Mouse (Mus musculus): ENCODE measurements around the gene Ak7. TPM values are rescaled to one million over a fixed set of nuclear protein-coding genes. Genes with fewer than 3 reads are reported as not detected.
A peak's percentile ranks its signal among the peaks of the same experiment; 100 is the strongest.

The Ak7 gene
- polyA plus RNA-seq, 1 experiment from 2014 or later, result 0.50 TPM

- 79% methylated on average over 3 of the region's 3 CpGs for WGBS
- Histone ChIP-seq H3K9me3 (no peaks in the 10 kb centered on the region), H3K27ac (replicated peaks) (no peak overlapping the region), H3K27me3 (no peaks in the 10 kb centered on the region), H3K4me2 (replicated peaks) (no peak overlapping the region), H3K4me1 (0 out of 2 replicates have a peak, but pooled peaks cover 3% of the 10 kb centered on the region), H3K4me3 (no peak overlapping the region), H3K36me3 (no peaks in the 10 kb centered on the region), H3K9ac (replicated peaks) (no peak overlapping the region)
- no peak for ATAC-seq (ENCODE audit: low FRiP score, low read depth)
Measured at GRCm38 (mm10) chr12:105761629-105762028, 55.9 kb downstream of the Ak7 start.

- Histone ChIP-seq H3K9ac (replicated peaks) (no peak overlapping the region), H3K9me3 (no peaks in the 10 kb centered on the region), H3K4me2 (replicated peaks) (no peak overlapping the region), H3K4me1 (no peaks in the 10 kb centered on the region), H3K36me3 (no peaks in the 10 kb centered on the region), H3K4me3 (no peak overlapping the region), H3K27ac (replicated peaks) (no peak overlapping the region), H3K27me3 (no peaks in the 10 kb centered on the region)
- 77% methylated on average over 10 of the region's 10 CpGs for WGBS
- no peak for ATAC-seq (ENCODE audit: low FRiP score, low read depth)
Measured at GRCm38 (mm10) chr12:105769700-105770099, 63.9 kb downstream of the Ak7 start.

- no peak for ATAC-seq (ENCODE audit: low FRiP score, low read depth)
- Histone ChIP-seq H3K9me3 (no peaks in the 10 kb centered on the region), H3K4me1 (no peaks in the 10 kb centered on the region), H3K36me3 (no peaks in the 10 kb centered on the region), H3K9ac (replicated peaks) (no peak overlapping the region), H3K27ac (replicated peaks) (no peak overlapping the region), H3K4me2 (replicated peaks) (no peak overlapping the region), H3K4me3 (no peak overlapping the region), H3K27me3 (no peaks in the 10 kb centered on the region)
- whole genome bisulfite sequencing, result 92% methylated on average over 7 of the region's 7 CpGs
Measured at GRCm38 (mm10) chr12:105774871-105775270, 69.1 kb downstream of the Ak7 start.

- WGBS, result 89% methylated on average over 4 of the region's 4 CpGs
- no peak for ATAC-seq (ENCODE audit: low FRiP score, low read depth)
- Histone ChIP-seq H3K4me3 (no peak overlapping the region), H3K4me2 (replicated peaks) (no peak overlapping the region), H3K27ac (replicated peaks) (no peak overlapping the region), H3K4me1 (no peaks in the 10 kb centered on the region), H3K9ac (replicated peaks) (no peak overlapping the region), H3K9me3 (no peaks in the 10 kb centered on the region), H3K27me3 (no peaks in the 10 kb centered on the region), H3K36me3 (no peaks in the 10 kb centered on the region)
Measured at GRCm38 (mm10) chr12:105777651-105778050, 71.9 kb downstream of the Ak7 start.

- WGBS, result under 1% methylated on average over 74 of the region's 85 CpGs
- Histone ChIP-seq H3K36me3 (no peaks in the 10 kb centered on the region), H3K4me3 (peak within 1 kb of the TSS; percentile 94), H3K27ac (replicated peaks) (peak within 1 kb of the TSS; percentile 96), H3K9ac (replicated peaks) (peak within 1 kb of the TSS; percentile 91), H3K9me3 (no peaks in the 10 kb centered on the region), H3K4me1 (peaks cover 13% of the 10 kb centered on the region), H3K27me3 (no peaks in the 10 kb centered on the region), H3K4me2 (replicated peaks) (peak within 1 kb of the TSS; percentile 76)
- ATAC-seq (ENCODE audit: low FRiP score, low read depth), result peak; percentile 95
Measured at GRCm38 (mm10) chr12:105784196-105784999, 78.6 kb downstream of the Ak7 start, which contains the start of gene Papola. Papola (plus strand) TSS chr12:105784694.

- Histone ChIP-seq H3K4me1 (peaks cover 13% of the 10 kb centered on the region), H3K4me3 (peak overlapping the region; percentile 94), H3K9me3 (no peaks in the 10 kb centered on the region), H3K9ac (replicated peaks) (peak overlapping the region; percentile 91), H3K27me3 (no peaks in the 10 kb centered on the region), H3K27ac (replicated peaks) (peak overlapping the region; percentile 96), H3K36me3 (no peaks in the 10 kb centered on the region), H3K4me2 (replicated peaks) (peak overlapping the region; percentile 76)
- ATAC-seq (ENCODE audit: low FRiP score, low read depth), result peak; percentile 77; the same call in 1 of the 2 replicates
- WGBS, result under 1% methylated on average over 33 of the region's 53 CpGs
Measured at GRCm38 (mm10) chr12:105785000-105785774, 79.4 kb downstream of the Ak7 start.

GRCm38 (mm10) chr12:105786113-105786512, 80.3 kb downstream of the Ak7 start:
- WGBS, result 85% methylated on average over 1 of the region's 1 CpGs
- Histone ChIP-seq H3K4me2 (replicated peaks) (peak overlapping the region; percentile 76), H3K4me3 (peak overlapping the region; percentile 94), H3K4me1 (peaks cover 13% of the 10 kb centered on the region), H3K27me3 (no peaks in the 10 kb centered on the region), H3K27ac (replicated peaks) (no peak overlapping the region), H3K36me3 (no peaks in the 10 kb centered on the region), H3K9me3 (no peaks in the 10 kb centered on the region), H3K9ac (replicated peaks) (0 out of 2 replicates have a peak overlapping the region, but pooled peaks have one; percentile 15)
- no peak for ATAC-seq (ENCODE audit: low FRiP score, low read depth)

- peaks cover 13% of the 10 kb centered on the region for H3K4me1 ChIP-seq
- no peak overlapping the region for H3K4me3 ChIP-seq
- no peak for ATAC-seq (ENCODE audit: low FRiP score, low read depth)
- H3K27me3 ChIP-seq, result no peaks in the 10 kb centered on the region
- no peak overlapping the region for H3K9ac ChIP-seq (replicated peaks)
- WGBS, result 98% methylated on average over 2 of the region's 2 CpGs
- no peaks in the 10 kb centered on the region for H3K36me3 ChIP-seq
- no peak overlapping the region for H3K4me2 ChIP-seq (replicated peaks)
- H3K9me3 ChIP-seq, result no peaks in the 10 kb centered on the region
- H3K27ac ChIP-seq (replicated peaks), result no peak overlapping the region
Measured at GRCm38 (mm10) chr12:105787626-105788025, 81.8 kb downstream of the Ak7 start.

GRCm38 (mm10) chr12:105789885-105790284, 84.1 kb downstream of the Ak7 start:
- ATAC-seq (ENCODE audit: low FRiP score, low read depth), result no peak
- 0 out of 2 replicates have a peak, but pooled peaks cover 6% of the 10 kb centered on the region for H3K36me3 ChIP-seq
- no peaks in the 10 kb centered on the region for H3K27me3 ChIP-seq
- no peak overlapping the region for H3K4me2 ChIP-seq (replicated peaks)
- WGBS, result 96% methylated on average over 6 of the region's 6 CpGs
- H3K9me3 ChIP-seq, result no peaks in the 10 kb centered on the region
- H3K4me1 ChIP-seq, result peaks cover 13% of the 10 kb centered on the region
- H3K4me3 ChIP-seq, result no peak overlapping the region
- no peak overlapping the region for H3K9ac ChIP-seq (replicated peaks)
- no peak overlapping the region for H3K27ac ChIP-seq (replicated peaks)

GRCm38 (mm10) chr12:105794896-105795295, 89.1 kb downstream of the Ak7 start:
- no peak overlapping the region for H3K27ac ChIP-seq (replicated peaks)
- H3K9me3 ChIP-seq, result no peaks in the 10 kb centered on the region
- H3K4me1 ChIP-seq, result no peaks in the 10 kb centered on the region
- H3K27me3 ChIP-seq, result no peaks in the 10 kb centered on the region
- H3K36me3 ChIP-seq, result peaks cover 12% of the 10 kb centered on the region
- WGBS, result 91% methylated on average over 2 of the region's 2 CpGs
- H3K9ac ChIP-seq (replicated peaks), result no peak overlapping the region
- H3K4me3 ChIP-seq, result no peak overlapping the region
- H3K4me2 ChIP-seq (replicated peaks), result no peak overlapping the region
- ATAC-seq (ENCODE audit: low FRiP score, low read depth), result no peak

- Histone ChIP-seq H3K9ac (replicated peaks) (no peak overlapping the region), H3K4me2 (replicated peaks) (no peak overlapping the region), H3K9me3 (no peaks in the 10 kb centered on the region), H3K27ac (replicated peaks) (no peak overlapping the region), H3K4me3 (no peak overlapping the region), H3K27me3 (no peaks in the 10 kb centered on the region), H3K4me1 (no peaks in the 10 kb centered on the region), H3K36me3 (peaks cover 30% of the 10 kb centered on the region)
- ATAC-seq (ENCODE audit: low FRiP score, low read depth), result no peak
Measured at GRCm38 (mm10) chr12:105798001-105798400, 92.2 kb downstream of the Ak7 start.

GRCm38 (mm10) chr12:105805790-105806189, 100.0 kb downstream of the Ak7 start:
- no peak overlapping the region for H3K9ac ChIP-seq (replicated peaks)
- no peak overlapping the region for H3K27ac ChIP-seq (replicated peaks)
- H3K4me1 ChIP-seq, result no peaks in the 10 kb centered on the region
- H3K27me3 ChIP-seq, result no peaks in the 10 kb centered on the region
- no peaks in the 10 kb centered on the region for H3K9me3 ChIP-seq
- WGBS, result 97% methylated on average over 3 of the region's 3 CpGs
- no peak for ATAC-seq (ENCODE audit: low FRiP score, low read depth)
- H3K4me3 ChIP-seq, result no peak overlapping the region
- H3K36me3 ChIP-seq, result peaks cover 63% of the 10 kb centered on the region
- no peak overlapping the region for H3K4me2 ChIP-seq (replicated peaks)

All from midbrain, embryonic 12.5 days (tissue).